Mouse (Mus musculus) pancreas, adult 10 weeks (tissue): Measurements from ENCODE around the gene Gm38392. TPM values are rescaled to one million over a fixed set of nuclear protein-coding genes. Genes with fewer than 3 reads are reported as not detected.

ENCODE experiments used
- polyA plus RNA-seq: library from polyadenylated mRNA; stranded (reverse); fragments of 350-450 nt; fragmentation: Illumina TruSeq; extraction: RNeasy Lipid Tissue Mini Kit (QIAGEN cat#74804); gene quantifications from one replicate; pipeline ENCODE4 v1.2.3, GENCODE M21; 2015; ENCODE audit warnings: low read depth, low replicate concordance; ENCODE audit not compliant: insufficient read depth

Gene Gm38392
- not detected for polyA plus RNA-seq

DNA sequence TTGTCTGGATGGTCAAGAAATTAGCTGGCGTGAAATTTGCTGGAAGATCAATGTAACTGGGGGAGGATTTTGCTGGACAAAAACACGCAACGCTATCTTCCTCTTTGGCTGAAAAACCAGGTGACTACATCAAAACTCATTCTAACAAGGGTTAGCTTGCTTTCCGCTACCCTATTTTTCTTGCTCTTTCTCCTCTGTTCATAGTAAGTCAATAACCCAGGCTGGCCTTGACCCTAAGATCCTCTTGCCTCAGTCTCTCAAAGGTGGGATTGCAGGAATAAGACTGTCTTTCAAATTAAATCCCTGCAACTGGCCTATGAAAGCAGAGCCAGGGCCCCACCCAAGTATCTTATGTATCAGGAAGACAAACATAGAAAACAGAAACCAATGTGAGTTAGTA, at the start of gene Gm38392:
Gene Gm38392, minus strand, starts transcription at position 101 of the 400 bp plus-strand sequence.

DNA sequence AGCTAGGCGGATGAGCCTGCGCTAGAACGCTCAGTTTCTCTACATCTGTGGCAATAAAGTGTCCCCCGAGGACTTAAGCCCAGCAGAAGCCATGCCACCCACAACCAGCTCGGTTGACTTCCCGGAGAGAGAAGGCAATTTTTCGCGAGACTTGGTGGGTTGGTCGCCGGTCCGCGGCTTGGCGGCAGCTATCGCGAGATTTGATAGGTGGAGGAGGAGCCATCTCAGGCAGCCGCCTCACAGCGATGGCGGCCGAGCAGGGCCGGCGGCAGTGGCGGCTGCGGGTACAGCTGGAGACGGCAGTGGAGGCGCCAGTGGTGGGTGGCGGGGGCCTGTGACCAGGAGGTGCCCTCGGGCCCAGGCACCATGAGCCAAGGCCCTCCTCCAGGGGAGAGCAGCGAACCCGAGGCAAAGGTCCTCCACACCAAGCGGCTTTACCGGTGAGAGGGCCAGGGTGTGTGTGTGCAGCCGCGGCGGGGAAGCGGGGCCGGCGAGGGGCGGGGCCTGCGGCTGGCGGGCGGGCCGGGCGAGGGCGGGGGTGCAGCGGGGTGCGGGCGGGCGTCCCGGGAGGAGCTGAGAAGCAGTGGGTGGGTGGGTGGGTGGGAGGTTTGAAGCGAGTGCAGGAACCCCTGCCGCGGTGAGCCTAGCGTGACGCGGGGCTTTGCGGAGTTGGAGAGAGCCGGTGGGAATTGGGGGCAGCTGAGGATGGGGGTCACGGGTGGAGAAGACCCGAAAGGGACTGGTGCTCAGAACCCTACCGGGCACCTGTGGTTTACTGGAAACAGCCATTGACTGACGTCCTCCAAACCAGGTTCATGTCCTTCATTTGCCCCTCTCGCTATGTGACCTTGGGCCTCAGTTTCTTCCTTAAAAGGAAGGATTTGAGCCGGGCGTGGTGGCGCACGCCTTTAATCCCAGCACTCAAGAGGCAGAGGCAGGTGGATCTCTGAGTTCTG, 49.3 kb upstream of the Gm38392 start, which contains the start of the genes Tmem79 and Smg5:
Gene Tmem79, minus strand, starts transcription at position 91 of the 956 bp plus-strand sequence.
Gene Smg5, plus strand, starts transcription at position 203 of the 956 bp plus-strand sequence.

DNA sequence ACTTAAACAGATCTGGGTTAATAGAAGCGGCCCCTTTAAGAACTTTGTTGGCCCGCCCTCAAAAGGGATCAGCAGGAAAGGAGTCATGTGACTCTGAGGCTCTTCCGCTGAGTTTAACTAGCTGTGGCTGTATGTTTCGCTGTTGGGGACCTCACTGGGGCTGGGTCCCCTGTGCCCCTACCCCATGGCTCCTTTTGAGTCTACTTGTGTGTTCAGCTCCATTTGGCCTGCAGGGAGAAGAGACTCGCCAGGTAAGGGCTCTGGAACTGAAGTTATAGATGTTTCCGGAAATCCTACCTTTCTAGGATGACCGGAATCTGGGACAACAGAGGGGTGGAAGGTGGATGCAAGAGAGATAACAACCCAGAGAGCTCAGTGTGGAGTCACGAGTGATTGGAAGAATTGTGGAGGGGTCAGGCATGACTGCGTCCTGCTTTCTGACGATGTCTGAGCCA, 38.0 kb upstream of the Gm38392 start, which contains the start of gene Glmp:
Gene Glmp, plus strand, starts transcription at position 73 of the 455 bp plus-strand sequence.

DNA sequence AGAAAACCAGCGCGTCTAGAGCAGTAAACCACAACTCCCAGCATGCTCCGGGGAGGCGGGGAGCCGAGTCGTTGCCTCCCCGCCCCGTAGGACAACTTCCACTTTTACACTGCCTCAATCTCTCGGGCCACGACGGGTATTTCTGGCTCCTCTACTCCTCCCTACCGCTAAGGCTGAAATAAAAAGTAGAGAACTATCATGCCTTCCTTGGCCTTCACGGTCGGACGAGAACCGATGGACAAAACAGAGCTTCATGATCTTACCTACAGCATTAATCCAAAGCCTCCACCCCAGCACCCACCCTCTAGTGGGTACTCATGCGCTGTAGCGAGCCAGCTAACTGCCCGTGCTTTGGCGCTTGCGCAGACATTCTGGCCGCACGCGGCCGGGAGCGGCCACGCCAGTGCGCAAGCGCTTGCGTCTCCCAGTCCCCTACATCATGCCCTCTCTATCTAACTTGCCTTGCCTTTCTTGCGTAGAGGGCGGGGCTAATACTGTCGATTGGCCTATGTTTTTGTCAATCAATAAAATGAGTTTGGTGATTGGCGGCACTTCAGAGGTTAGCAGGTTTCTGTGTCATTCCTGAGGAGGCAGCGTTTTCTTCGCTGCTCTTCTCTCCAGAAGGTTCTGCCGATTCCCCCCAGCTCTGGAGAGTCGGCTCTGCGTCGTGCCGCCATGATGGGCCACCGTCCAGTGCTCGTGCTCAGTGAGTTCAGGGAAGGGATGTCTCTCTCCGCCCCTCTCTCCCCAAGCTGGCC, 9.7 kb upstream of the Gm38392 start, which contains the start of the genes Tsacc and Cct3:
Gene Tsacc, minus strand, starts transcription at position 439 of the 758 bp plus-strand sequence.
Gene Cct3, plus strand, starts transcription at position 556 of the 758 bp plus-strand sequence.

DNA sequence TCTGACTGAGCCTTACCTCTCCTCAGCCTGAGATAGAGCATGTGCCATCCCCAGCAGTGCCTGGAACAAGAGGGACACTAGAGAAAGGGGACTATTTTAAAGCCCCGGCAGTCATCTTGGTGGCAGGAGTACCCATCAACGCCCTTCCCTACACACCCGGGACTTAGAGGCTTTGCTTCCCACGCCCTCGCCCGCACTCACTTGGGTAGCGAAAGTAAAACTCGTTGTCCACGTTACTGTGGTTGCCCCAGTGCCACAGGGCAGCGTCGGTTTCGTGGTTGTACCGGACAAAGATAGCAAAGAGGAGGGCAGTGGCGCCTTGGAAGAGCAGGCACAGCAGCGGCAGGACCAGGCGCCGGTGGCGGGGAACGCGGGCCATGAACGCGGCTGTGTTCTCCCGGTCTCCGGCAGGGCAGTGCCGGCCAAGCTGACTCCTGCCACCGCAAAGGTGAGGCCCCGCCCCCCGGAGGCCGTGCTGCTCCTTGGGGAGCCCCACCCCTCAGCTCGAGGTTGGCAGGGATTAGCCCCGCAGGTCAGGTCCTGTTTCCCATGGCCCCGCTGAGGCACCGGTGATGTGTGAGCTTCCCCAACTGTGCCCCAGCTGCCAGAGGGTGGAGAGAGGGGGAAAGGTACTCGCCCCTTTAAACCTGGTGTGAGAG, 32.6 kb downstream of the Gm38392 start, which contains the start of gene Rhbg:
Gene Rhbg, minus strand, starts transcription at position 442 of the 659 bp plus-strand sequence.

Other genes starting within 250 kb of the Gm38392 start
- 6.5 TPM for gene Gpatch4, start 244.1 kb downstream of the Gm38392 start, polyA plus RNA-seq
- gene Naxe, start 228.7 kb downstream of the Gm38392 start, polyA plus RNA-seq = 22.0 TPM
- gene Ttc24, start 208.9 kb downstream of the Gm38392 start, polyA plus RNA-seq = not detected
- gene Iqgap3, start 205.2 kb downstream of the Gm38392 start, polyA plus RNA-seq = 0.24 TPM
- 22.1 TPM for gene Mef2d, start 144.8 kb downstream of the Gm38392 start, polyA plus RNA-seq
- not detected for gene Rhbg, start 32.5 kb downstream of the Gm38392 start, polyA plus RNA-seq
- 6.5 TPM for gene Tsacc, start 9.8 kb upstream of the Gm38392 start, polyA plus RNA-seq
- 53.2 TPM for gene Cct3, start 9.9 kb upstream of the Gm38392 start, polyA plus RNA-seq
- gene Glmp, start 37.8 kb upstream of the Gm38392 start, polyA plus RNA-seq = 33.7 TPM
- gene Tmem79, start 48.9 kb upstream of the Gm38392 start, polyA plus RNA-seq = 0.63 TPM
- gene Smg5, start 49.0 kb upstream of the Gm38392 start, polyA plus RNA-seq = 19.8 TPM
- 3.1 TPM for gene Paqr6, start 77.4 kb upstream of the Gm38392 start, polyA plus RNA-seq
- 24.3 TPM for gene Bglap3, start 85.5 kb upstream of the Gm38392 start, polyA plus RNA-seq
- gene Bglap2, start 91.5 kb upstream of the Gm38392 start, polyA plus RNA-seq = not detected
- not detected for gene Bglap, start 97.3 kb upstream of the Gm38392 start, polyA plus RNA-seq
- 2.7 TPM for gene Pmf1, start 123.1 kb upstream of the Gm38392 start, polyA plus RNA-seq
- gene Slc25a44, start 137.9 kb upstream of the Gm38392 start, polyA plus RNA-seq = 5.0 TPM
- 8.8 TPM for gene Sema4a, start 174.0 kb upstream of the Gm38392 start, polyA plus RNA-seq
- 18.2 TPM for gene Lmna, start 222.7 kb upstream of the Gm38392 start, polyA plus RNA-seq
- 0.13 TPM for gene Mex3a, start 245.2 kb upstream of the Gm38392 start, polyA plus RNA-seq